Mouse (Mus musculus) embryo, embryonic 11 days (tissue): ENCODE results near the gene Pgbd5.
"Not testable (repeated sequence)": the region's sequence is repeated elsewhere in the genome, so short reads cannot be mapped to it uniquely, and the experiment has no call there.

Experiments used
- DNase-seq: peaks from one replicate; pipeline ENCODE4 v3.0.0-alpha.2; 2015

Pgbd5 gene

DNA sequence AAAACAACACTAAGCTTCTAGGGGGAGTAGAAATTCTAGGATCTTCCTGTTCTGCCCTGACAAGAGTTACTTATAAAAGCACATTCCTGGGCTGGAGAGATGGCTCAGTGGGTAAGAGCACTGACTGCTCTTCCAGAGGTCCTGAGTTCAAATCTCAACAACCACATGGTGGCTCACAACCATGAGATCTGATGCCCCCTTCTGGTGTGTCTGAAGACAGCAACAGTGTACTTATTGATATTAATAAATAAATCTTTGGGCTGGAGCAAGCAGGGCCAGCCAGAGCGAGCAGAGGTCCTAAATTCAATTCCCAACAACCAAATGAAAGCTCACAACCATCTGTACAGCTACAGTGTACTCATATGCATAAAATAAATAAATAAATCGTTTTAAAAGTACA lies 10.7 kb downstream of the Pgbd5 start:
- DNase-seq = not testable (repeated sequence)

DNA sequence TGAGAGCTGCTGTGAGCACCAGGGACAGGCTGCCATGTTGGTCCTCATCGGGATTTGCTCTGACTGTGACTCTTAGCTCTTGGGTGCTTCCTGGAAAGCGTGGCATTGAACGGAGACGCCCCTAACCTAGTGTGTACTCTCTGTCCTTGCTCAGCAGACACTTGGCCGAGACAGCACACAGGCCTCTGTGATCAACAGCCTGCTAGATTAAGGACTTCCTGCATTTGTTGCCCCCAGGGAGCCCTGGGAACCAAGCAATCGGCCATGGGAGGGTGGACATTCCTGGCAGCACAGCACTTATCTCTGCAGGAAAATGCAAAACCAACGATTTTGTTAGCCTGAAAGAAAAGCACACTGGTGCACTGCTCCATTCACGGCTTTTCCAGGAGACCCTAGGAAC lies 18.0 kb downstream of the Pgbd5 start:
- no peak for DNase-seq

- no peak for DNase-seq
Measured at GRCm38 (mm10) chr8:124418927-124419326, 20.5 kb downstream of the Pgbd5 start.

GRCm38 (mm10) chr8:124418185-124418584 lies 21.3 kb downstream of the Pgbd5 start:
- DNase-seq = no peak

GRCm38 (mm10) chr8:124416646-124417045 lies 22.8 kb downstream of the Pgbd5 start:
- DNase-seq = no peak

- no peak for DNase-seq
Measured at GRCm38 (mm10) chr8:124415789-124416188, 23.7 kb downstream of the Pgbd5 start.

DNA sequence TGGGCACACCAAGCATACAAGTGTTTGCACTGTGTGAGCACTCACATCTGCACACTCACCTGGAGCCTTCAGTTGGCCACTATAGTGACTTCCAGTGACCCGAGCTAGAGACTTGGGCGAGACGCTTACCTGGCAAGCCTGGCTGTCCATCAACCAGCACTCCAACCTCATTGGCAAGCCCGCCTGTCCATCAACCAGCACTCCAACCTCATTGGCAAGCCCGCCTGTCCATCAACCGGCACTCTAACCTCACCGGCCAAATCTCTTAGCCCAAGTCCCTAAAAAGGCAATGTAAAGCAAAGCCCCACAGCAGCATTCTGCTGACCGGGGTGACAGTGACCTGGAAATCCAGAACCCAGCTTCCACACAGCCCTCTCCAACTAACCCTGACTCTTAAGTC lies 24.5 kb downstream of the Pgbd5 start:
- DNase-seq = no peak

DNA sequence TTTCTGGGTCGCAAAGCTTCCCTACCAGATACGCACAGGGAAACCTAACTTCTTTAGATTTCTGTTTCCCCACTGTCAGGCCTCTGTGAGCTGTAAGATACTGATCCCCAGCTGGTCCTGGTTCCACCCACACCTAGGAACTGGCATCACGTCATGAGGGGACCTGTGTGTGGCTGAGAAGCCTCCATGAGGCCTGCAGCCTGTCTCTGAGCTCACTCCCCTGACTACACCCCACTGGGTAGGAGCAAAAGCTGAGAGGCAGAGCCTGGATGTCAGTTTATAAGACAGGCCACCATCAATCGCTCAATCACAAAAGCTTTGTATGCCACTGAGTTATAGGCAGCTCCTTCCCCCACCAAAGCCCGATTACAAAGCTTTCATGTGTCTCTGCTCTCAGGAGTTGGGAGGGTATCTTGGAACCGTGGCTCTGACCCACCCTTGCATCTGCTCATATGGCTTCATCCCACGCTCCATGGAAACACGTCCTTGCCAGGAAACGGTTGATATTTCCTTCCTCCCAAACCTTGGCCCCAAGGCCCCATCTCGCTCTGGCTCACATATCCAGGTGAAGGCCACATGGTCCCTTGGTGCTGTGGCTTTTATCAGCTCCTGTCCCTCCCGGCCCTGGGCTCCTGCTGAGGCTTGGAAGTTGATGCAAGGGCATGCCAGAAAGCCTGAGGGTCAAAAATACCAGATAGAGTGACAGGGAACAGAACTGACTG lies 26.1 kb downstream of the Pgbd5 start:
- DNase-seq = no peak

DNA sequence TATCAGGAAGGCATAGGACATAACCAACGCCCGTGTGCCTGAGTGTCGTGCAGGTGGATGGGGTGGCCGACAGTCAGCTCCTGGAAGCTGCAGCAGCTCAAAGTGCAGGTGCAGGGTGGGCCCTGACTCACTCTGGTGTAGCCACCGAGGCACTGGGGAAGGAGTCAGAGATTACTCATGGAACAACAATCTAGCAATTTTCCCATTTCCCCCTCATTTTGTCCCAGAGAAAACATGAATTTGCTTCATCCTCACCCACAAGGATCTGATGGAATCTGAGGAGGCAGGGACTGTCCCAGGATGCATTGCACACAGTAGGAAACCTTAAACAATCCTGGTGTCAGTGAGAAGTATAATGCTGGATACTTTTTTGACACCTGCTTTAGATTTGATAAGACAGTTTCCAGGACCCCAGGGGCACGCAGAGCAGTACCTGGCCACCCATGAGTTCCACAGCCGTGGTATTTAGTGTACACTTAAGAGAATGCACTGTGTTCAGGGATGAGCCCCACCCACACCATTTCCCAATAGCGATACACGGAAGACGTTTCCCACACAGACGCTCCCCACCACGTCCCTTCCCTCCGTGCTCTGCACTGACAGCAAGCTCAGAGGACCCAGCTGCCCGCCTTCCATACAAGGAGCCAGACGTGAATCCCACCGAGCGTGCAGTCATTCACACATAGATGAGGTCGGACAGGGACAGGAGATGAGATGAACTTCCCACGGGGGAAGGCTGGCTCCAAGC lies 26.8 kb downstream of the Pgbd5 start:
- DNase-seq = no peak

DNA sequence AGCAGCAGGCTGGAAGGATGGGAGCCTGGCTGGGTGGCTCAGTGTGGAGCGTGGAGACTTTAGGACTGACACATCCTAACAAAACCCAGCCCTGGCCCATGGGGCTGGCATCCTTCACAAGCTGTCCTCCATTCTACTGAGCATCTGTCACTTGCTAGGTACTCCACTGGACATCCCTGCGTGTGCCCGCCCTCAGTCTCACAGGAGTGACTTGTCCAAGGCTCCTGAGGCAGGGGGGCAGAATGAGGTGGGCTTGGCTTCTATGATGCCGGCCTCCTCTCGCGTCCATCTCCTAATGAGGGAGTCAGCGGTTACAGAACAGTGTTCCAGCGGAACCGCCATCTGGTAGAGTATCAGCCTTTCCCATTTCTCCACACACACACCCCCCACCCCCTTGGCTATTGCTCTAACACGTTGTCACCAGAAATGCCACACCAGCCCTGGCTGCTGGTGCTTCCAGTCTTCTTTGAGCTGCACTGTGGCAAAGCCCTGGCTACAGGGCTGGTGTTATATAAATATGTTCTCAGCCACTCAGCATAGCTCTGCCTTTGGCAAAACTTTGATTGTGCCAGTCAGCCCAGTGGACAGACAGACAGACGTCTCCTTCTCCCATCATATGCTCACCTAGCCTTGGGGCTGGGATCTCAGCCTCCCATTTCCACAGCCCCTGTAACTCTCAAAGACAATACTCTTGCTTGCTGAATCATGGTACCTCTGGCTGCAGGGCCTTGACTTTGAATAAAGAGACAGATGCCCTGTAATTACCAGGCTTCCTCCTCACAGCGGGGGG lies 34.8 kb downstream of the Pgbd5 start:
- no peak for DNase-seq

GRCm38 (mm10) chr8:124403876-124404275 lies 35.6 kb downstream of the Pgbd5 start:
- peak; percentile 58 for DNase-seq

- no peak for DNase-seq
Measured at GRCm38 (mm10) chr8:124399403-124399861, 40.0 kb downstream of the Pgbd5 start.

DNA sequence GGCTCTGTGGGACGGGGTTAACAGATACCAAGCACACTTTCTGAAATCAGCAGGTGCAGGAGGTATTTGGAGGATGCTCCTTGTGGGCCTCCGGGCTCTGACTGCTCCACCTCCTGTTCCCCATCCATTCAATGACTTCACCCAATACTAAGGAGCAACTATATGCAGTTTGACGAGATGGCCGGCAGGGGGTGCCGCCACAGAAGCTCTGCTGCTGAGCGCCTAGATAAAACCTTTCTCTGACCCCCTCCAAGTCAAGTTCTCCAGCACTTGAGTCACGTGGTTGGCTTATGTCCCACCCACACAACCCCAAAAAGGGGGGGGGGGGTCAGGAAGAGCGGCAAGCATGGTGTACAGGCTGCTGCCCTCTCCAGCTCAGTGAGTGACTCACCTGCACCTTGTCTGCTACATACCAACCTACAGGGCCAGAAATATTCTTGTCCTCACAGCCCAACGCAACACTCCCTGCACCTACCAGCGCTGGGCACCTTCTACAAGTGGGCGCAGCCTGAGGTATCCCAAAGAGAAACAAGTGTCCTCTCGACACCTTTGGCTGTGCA lies 40.5 kb downstream of the Pgbd5 start:
- DNase-seq = peak; percentile 67

- DNase-seq = no peak
Measured at GRCm38 (mm10) chr8:124397321-124398065, 42.0 kb downstream of the Pgbd5 start.

DNA sequence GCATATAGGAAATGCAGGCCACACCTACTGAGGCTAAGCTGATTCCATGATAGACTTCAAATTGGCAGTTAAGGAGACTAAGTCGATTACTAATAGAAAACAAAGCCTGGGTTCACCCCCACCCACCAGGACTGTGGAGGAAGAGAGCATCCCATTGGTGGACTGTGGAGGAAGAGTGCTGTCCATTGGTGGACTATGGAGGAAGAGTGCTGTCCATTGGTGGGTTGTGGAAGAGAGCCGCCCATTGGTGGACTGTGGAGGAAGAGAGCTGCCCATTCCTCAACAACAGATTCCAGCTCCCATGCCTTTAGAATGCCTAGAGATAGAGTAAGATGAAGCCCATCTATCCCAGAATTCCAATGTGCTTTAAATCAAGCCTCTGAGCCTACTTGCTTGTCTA lies 42.9 kb downstream of the Pgbd5 start:
- DNase-seq = no peak

DNA sequence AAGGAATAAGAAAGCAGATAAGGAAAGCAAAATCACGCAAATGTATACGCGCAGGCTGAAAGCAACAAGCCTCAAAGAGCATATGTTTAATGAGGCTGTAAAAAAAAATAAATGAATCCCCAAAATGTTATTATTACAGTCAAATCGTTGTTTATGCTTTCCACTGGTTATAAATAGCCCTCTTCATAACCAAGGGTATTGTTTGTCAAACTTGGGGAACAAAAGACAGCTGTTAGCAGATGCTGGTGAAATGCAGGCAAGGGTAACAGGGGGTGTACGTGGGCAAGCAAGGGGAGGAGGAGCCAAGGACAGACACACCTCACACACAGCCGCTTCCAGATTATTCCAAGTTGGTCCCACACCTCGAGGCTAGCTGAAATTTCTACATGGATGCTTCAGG lies 44.1 kb downstream of the Pgbd5 start:
- DNase-seq = no peak

DNA sequence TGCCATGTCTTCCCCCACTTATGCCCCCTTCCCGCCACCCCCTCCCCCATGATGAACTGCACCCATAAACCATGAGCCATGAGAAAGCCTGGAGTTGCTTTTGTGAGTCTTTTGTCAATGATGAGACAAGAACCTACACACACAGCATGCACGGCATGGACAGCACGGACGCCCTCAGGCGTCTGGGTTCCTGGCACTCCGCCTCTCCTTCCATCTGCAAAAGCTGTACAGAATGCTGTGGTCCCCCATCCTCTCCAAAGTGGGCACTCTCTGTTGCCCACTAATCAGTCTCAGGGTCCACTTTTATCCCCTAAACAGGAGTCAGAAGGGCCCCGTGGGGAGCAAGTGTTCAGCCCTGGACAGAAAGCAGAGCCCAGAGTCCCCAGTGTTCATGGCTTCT lies 44.5 kb downstream of the Pgbd5 start:
- DNase-seq = no peak

GRCm38 (mm10) chr8:124393927-124394326 lies 45.5 kb downstream of the Pgbd5 start:
- DNase-seq = no peak

DNA sequence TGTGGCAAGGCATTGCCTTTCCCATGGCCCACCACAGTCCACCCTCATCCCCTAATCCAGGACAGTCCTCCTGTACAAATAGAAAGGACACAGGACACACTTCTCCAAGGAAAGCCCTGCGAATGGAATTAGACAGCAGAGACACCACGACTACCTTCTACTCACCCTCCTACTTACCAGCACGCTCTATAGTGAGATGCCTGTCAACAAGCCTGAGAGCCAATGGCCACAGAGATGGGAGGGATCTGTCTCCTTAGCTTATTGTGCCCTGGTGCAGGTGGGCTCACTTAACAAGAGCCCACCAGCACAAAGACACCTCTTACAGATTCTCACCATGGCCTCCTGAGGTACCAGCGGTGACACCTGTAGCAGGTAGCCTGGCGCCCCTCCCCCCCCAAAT lies 46.4 kb downstream of the Pgbd5 start:
- DNase-seq = no peak

DNA sequence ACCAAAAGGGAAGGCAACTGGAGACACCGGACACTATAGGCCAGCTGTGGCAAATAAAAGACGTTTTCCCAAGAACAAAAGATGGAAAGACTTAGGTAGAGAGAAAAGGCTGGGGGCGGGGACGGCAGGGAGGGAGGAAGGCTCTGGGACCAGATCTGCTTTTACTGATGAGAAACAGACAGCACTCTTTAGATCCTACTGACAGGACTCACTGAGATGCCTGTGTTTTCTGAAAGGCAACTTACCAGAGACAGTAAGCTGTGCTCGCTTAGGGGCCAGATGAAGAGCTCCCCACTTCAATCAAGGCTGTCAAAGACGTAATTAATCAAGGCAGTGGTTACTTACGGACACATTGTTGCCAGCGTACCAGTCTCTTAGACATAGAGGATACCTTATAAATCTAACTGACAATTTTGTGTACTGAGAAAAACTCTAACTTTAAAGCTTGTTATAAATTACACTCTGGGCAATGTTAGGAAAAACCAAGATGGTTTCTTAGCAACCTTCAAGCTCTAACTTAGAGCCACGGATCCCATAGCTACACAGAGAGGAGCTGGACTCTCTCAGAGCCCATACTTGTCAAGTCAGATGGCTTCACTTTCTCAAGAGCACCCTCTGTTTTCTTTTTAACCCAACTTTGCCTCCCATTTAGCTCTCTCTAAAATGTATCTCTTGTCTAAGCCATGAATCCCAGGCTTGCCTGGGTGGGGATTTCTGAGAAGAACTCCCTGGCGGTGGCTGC lies 47.0 kb downstream of the Pgbd5 start:
- DNase-seq = no peak

- no peak for DNase-seq
Measured at GRCm38 (mm10) chr8:124391191-124391590, 48.3 kb downstream of the Pgbd5 start.

GRCm38 (mm10) chr8:124389495-124389894 lies 50.0 kb downstream of the Pgbd5 start:
- DNase-seq = no peak
